Mouse (Mus musculus): ENCODE results near the gene Spink4.

DNA sequence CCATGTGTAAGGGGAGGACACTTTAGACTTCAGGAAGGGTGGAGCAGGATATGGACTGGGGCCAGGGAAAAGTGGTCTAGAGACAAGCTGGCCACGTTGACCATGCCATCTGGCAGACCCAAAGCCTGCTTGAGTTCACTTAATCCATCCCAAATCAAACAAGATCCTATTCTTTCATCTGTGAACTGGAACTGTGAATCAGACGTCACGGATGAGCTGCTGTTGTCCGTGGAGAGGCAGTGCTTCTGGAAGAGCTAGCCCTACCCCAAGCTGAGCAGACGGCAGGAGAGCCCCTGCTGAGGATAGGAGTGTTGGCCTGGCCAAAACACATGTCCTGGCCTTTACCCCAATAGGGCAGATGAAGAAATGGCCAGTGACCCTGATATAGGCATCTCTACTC, 3.9 kb upstream of the Spink4 start:
- TF ChIP-seq CHD2 (IDR thresholded peaks at IDR 0.05; ENCODE audit: low read depth, low read length) (no peak), ZC3H11A (IDR thresholded peaks at IDR 0.05; ENCODE audit: borderline replicate concordance, low read depth, low read length) (no peak)

Measured in ES-E14 (cell line).